35 mouse cellular contexts compared by ENCODE assay signal in genomic region chr13:38921306-38921705, GRCm38 (mm10).
"Had no signal": no experiment of that assay in that cellular context is flagged by ENCODE, and none has a peak within 500 bp of the region (broad histone marks: within the 10 kb centered on the region; RNA-seq: fewer than 3 reads in every experiment).

No protein-coding gene starts in this region.

- H3K27me3 ChIP-seq: heart, embryonic 12.5 days; heart, embryonic 13.5 days; heart, embryonic 15.5 days; hindbrain, embryonic 12.5 days; hindbrain, embryonic 13.5 days; hindbrain, embryonic 15.5 days; intestine, embryonic 15.5 days; kidney, embryonic 15.5 days had no signal

- DNase-seq: heart, postnatal 10 days; heart, postnatal 14 days; heart, postnatal 36 days; heart, postnatal 4 days; kidney, adult 11 months; kidney, adult 18-20 months; kidney, adult 2 months; kidney, adult 8-10 months; kidney, adult 9 months; kidney, postnatal 10 days; kidney, postnatal 14 days; kidney, postnatal 25 days; kidney, postnatal 36 days; kidney, postnatal 4 days; layer of hippocampus, adult 9-11 months; layer of hippocampus, postnatal 36 days had no signal

- H3K4me1 ChIP-seq: heart, embryonic 12.5 days; heart, embryonic 13.5 days; heart, embryonic 15.5 days; hindbrain, embryonic 10.5 days; hindbrain, embryonic 12.5 days; intestine, embryonic 15.5 days; kidney, embryonic 15.5 days had no signal

- ATAC-seq: hindbrain, embryonic 16.5 days; hindbrain, postnatal 0 days; inflammation-experienced regulatory T-cells, adult 6 months; intestine, embryonic 15.5 days; intestine, embryonic 16.5 days; intestine, postnatal 0 days had no signal

- H3K4me3 ChIP-seq: heart, embryonic 12.5 days; heart, embryonic 13.5 days; heart, embryonic 15.5 days; hindbrain, embryonic 10.5 days; hindbrain, embryonic 12.5 days; hindbrain, embryonic 13.5 days; hindbrain, embryonic 15.5 days; intestine, embryonic 15.5 days; kidney, embryonic 15.5 days; layer of hippocampus, adult 2 months; left cerebral cortex, adult 2 months had no signal

- H3K27ac ChIP-seq: heart, embryonic 13.5 days; heart, embryonic 15.5 days; hindbrain, embryonic 10.5 days; hindbrain, embryonic 12.5 days; hindbrain, embryonic 13.5 days; hindbrain, embryonic 14.5 days; hindbrain, embryonic 15.5 days; hindbrain, postnatal 0 days; intestine, embryonic 15.5 days; kidney, embryonic 15.5 days; kidney, postnatal 0 days; layer of hippocampus, adult 2 months; left cerebral cortex, adult 2 months had no signal

- H3K36me3 ChIP-seq: heart, embryonic 12.5 days; heart, embryonic 13.5 days; heart, embryonic 15.5 days; hindbrain, embryonic 10.5 days; hindbrain, embryonic 12.5 days; hindbrain, embryonic 13.5 days; hindbrain, embryonic 15.5 days; intestine, embryonic 15.5 days; kidney, embryonic 15.5 days had no signal

- H3K4me2 ChIP-seq: heart, embryonic 11.5 days; heart, embryonic 12.5 days; heart, embryonic 13.5 days; heart, embryonic 15.5 days; hindbrain, embryonic 12.5 days; hindbrain, embryonic 13.5 days; hindbrain, embryonic 14.5 days; hindbrain, embryonic 15.5 days; intestine, embryonic 15.5 days; kidney, embryonic 15.5 days had no signal

- H3K9me3 ChIP-seq: heart, embryonic 12.5 days; heart, embryonic 13.5 days; heart, embryonic 15.5 days; hindbrain, embryonic 10.5 days; hindbrain, embryonic 12.5 days; hindbrain, embryonic 13.5 days; hindbrain, embryonic 15.5 days; intestine, embryonic 15.5 days; kidney, embryonic 15.5 days had no signal

- H3K9ac ChIP-seq: heart, embryonic 12.5 days; heart, embryonic 13.5 days; heart, embryonic 15.5 days; hindbrain, embryonic 12.5 days; hindbrain, embryonic 13.5 days; hindbrain, embryonic 14.5 days; hindbrain, embryonic 15.5 days; intestine, embryonic 15.5 days; kidney, embryonic 15.5 days had no signal
